ENCODE assay signal across 8 mouse cellular contexts in genomic region chr19:5689565-5690342, GRCm38 (mm10). TPM values are rescaled to one million over a fixed set of nuclear protein-coding genes. Genes with fewer than 3 reads are reported as not detected.
DNase-seq lines count a peak whose midpoint lies in the region; ATAC-seq and TF ChIP-seq lines count a peak whose summit lies in the region.

No protein-coding gene starts in this region.

- TF ChIP-seq CTCF in ES-Bruce4 (IDR thresholded peaks at IDR 0.05; ENCODE audit: low read depth, low read length), result no peak
- peak; percentile 6; the same call in 1 of the 2 replicates for TF ChIP-seq CTCF in heart, postnatal 0 days (IDR thresholded peaks at IDR 0.05; ENCODE audit: low read depth)

- H3K36me3 ChIP-seq in ES-Bruce4 (ENCODE audit: control insufficient read depth, insufficient read depth, low read length, poor library complexity, severe bottlenecking), result peaks cover 5% of the 10 kb centered on the region; the same call in 1 of the 2 replicates
- peaks cover 58% of the 10 kb centered on the region for H3K36me3 ChIP-seq in forebrain, embryonic 13.5 days (ENCODE audit: poor library complexity, severe bottlenecking)
- peaks cover 44% of the 10 kb centered on the region for H3K36me3 ChIP-seq in heart, postnatal 0 days (replicated peaks; ENCODE audit: control insufficient read depth, insufficient read depth, low read length)
- peaks cover 61% of the 10 kb centered on the region for H3K36me3 ChIP-seq in liver, embryonic 15.5 days (replicated peaks)
- peaks cover 12% of the 10 kb centered on the region for H3K36me3 ChIP-seq in neural tube, embryonic 11.5 days (ENCODE audit: control insufficient read depth, insufficient read depth, low read length)
- peaks cover 13% of the 10 kb centered on the region for H3K36me3 ChIP-seq in stomach, embryonic 16.5 days (ENCODE audit: control insufficient read depth, insufficient read depth, low read length)

- no peaks in the 10 kb centered on the region for H3K9me3 ChIP-seq in ES-Bruce4 (replicated peaks; ENCODE audit: control insufficient read depth, insufficient read depth, low read length, poor library complexity, severe bottlenecking)
- no peaks in the 10 kb centered on the region for H3K9me3 ChIP-seq in forebrain, embryonic 13.5 days (replicated peaks)
- H3K9me3 ChIP-seq in heart, postnatal 0 days (replicated peaks; ENCODE audit: control insufficient read depth, low read length), result no peaks in the 10 kb centered on the region
- no peaks in the 10 kb centered on the region for H3K9me3 ChIP-seq in liver, embryonic 15.5 days (replicated peaks)
- no peaks in the 10 kb centered on the region for H3K9me3 ChIP-seq in neural tube, embryonic 11.5 days (ENCODE audit: control insufficient read depth, low read length)
- no peaks in the 10 kb centered on the region for H3K9me3 ChIP-seq in stomach, embryonic 16.5 days (replicated peaks; ENCODE audit: control insufficient read depth, low read length)

- H3K4me2 ChIP-seq in forebrain, embryonic 13.5 days, result peak overlapping the region; percentile 100
- peak overlapping the region; percentile 95 for H3K4me2 ChIP-seq in heart, postnatal 0 days (ENCODE audit: low read depth, low read length)
- peak overlapping the region; percentile 99 for H3K4me2 ChIP-seq in liver, embryonic 15.5 days
- H3K4me2 ChIP-seq in neural tube, embryonic 11.5 days (ENCODE audit: low read depth), result peak overlapping the region; percentile 99
- H3K4me2 ChIP-seq in stomach, embryonic 16.5 days (ENCODE audit: low read depth, low read length), result peak overlapping the region; percentile 99

- peak overlapping the region; percentile 56 for H3K9ac ChIP-seq in ES-Bruce4 (ENCODE audit: low read depth, poor library complexity, severe bottlenecking)
- H3K9ac ChIP-seq in forebrain, embryonic 13.5 days, result peak overlapping the region; percentile 93
- peak overlapping the region; percentile 77 for H3K9ac ChIP-seq in heart, postnatal 0 days (replicated peaks; ENCODE audit: low read depth, low read length)
- peak overlapping the region; percentile 90 for H3K9ac ChIP-seq in liver, embryonic 15.5 days
- peak overlapping the region; percentile 80 for H3K9ac ChIP-seq in neural tube, embryonic 11.5 days (ENCODE audit: low read length)
- H3K9ac ChIP-seq in stomach, embryonic 16.5 days (ENCODE audit: low read length), result peak overlapping the region; percentile 96

- peak; percentile 94 for DNase-seq in heart, postnatal 0 days (ENCODE audit: low spot score)
- DNase-seq in kidney, postnatal 36 days, result peak; percentile 94 to 96
- DNase-seq in neural tube, embryonic 11.5 days (ENCODE audit: low spot score), result peak; percentile 76

- peak; percentile 4; the same call in 1 of the 2 replicates for ATAC-seq in cerebellum, adult (ENCODE audit: insufficient number of reproducible peaks, low FRiP score, low TSS enrichment)
- ATAC-seq in forebrain, embryonic 13.5 days, result no peak; the same call in 1 of the 2 replicates
- peak; percentile 60 for ATAC-seq in heart, postnatal 0 days (ENCODE audit: insufficient read depth, low read depth)
- ATAC-seq in liver, embryonic 15.5 days (ENCODE audit: insufficient read depth), result peak; percentile 69
- ATAC-seq in neural tube, embryonic 11.5 days (ENCODE audit: insufficient read depth, low FRiP score, low TSS enrichment), result 0 out of 2 replicates have a peak, but pooled peaks have one; percentile 17
- peak; percentile 77 for ATAC-seq in stomach, embryonic 16.5 days (ENCODE audit: insufficient read depth, low FRiP score)

- no peaks in the 10 kb centered on the region for H3K27me3 ChIP-seq in ES-Bruce4 (ENCODE audit: control insufficient read depth, insufficient read depth, low read length, poor library complexity, severe bottlenecking)
- peaks cover under 1% of the 10 kb centered on the region; the same call in 1 of the 2 replicates for H3K27me3 ChIP-seq in forebrain, embryonic 13.5 days
- H3K27me3 ChIP-seq in heart, postnatal 0 days (ENCODE audit: control insufficient read depth, insufficient read depth, low read length), result no peaks in the 10 kb centered on the region
- H3K27me3 ChIP-seq in liver, embryonic 15.5 days, result no peaks in the 10 kb centered on the region
- H3K27me3 ChIP-seq in neural tube, embryonic 11.5 days (ENCODE audit: control insufficient read depth, insufficient read depth, low read length), result no peaks in the 10 kb centered on the region
- H3K27me3 ChIP-seq in stomach, embryonic 16.5 days (ENCODE audit: control insufficient read depth, insufficient read depth, low read length), result no peaks in the 10 kb centered on the region

- H3K4me3 ChIP-seq in ES-Bruce4 (ENCODE audit: low read depth, low read length), result peak overlapping the region; percentile 81
- H3K4me3 ChIP-seq in forebrain, embryonic 13.5 days, result peak overlapping the region; percentile 95
- peak overlapping the region; percentile 82 for H3K4me3 ChIP-seq in heart, postnatal 0 days (ENCODE audit: low read depth, low read length)
- H3K4me3 ChIP-seq in liver, embryonic 15.5 days (replicated peaks), result peak overlapping the region; percentile 84
- H3K4me3 ChIP-seq in neural tube, embryonic 11.5 days (ENCODE audit: low read depth, low read length), result peak overlapping the region; percentile 79
- peak overlapping the region; percentile 98 for H3K4me3 ChIP-seq in stomach, embryonic 16.5 days (replicated peaks; ENCODE audit: low read length)

- TF ChIP-seq EP300 in ES-Bruce4 (IDR thresholded peaks at IDR 0.05; ENCODE audit: insufficient read depth, low read depth, low read length), result no peak
- TF ChIP-seq EP300 in heart, postnatal 0 days (IDR thresholded peaks at IDR 0.05; ENCODE audit: low read depth), result 0 out of 2 replicates have a peak, but pooled peaks have one; percentile 49

- H3K27ac ChIP-seq in ES-Bruce4 (ENCODE audit: insufficient read depth, low read length), result peak overlapping the region; percentile 80
- H3K27ac ChIP-seq in forebrain, embryonic 13.5 days, result peak overlapping the region; percentile 84
- H3K27ac ChIP-seq in heart, postnatal 0 days (ENCODE audit: low read depth), result peak overlapping the region; percentile 94
- peak overlapping the region; percentile 95 for H3K27ac ChIP-seq in liver, embryonic 15.5 days (replicated peaks)
- peak overlapping the region; percentile 78 for H3K27ac ChIP-seq in neural tube, embryonic 11.5 days (ENCODE audit: low read depth, low read length)
- H3K27ac ChIP-seq in stomach, embryonic 16.5 days (ENCODE audit: low read length), result peak overlapping the region; percentile 98

- H3K4me1 ChIP-seq in ES-Bruce4 (ENCODE audit: control insufficient read depth, insufficient read depth, low read length), result no peaks in the 10 kb centered on the region
- peaks cover 50% of the 10 kb centered on the region for H3K4me1 ChIP-seq in forebrain, embryonic 13.5 days
- peaks cover 18% of the 10 kb centered on the region for H3K4me1 ChIP-seq in heart, postnatal 0 days (ENCODE audit: control insufficient read depth, insufficient read depth)
- peaks cover 84% of the 10 kb centered on the region for H3K4me1 ChIP-seq in liver, embryonic 15.5 days (replicated peaks)
- H3K4me1 ChIP-seq in neural tube, embryonic 11.5 days (ENCODE audit: control insufficient read depth, insufficient read depth, low read length), result peaks cover 31% of the 10 kb centered on the region
- peaks cover 39% of the 10 kb centered on the region for H3K4me1 ChIP-seq in stomach, embryonic 16.5 days (ENCODE audit: control insufficient read depth, insufficient read depth, low read length)

- 11% methylated on average over 42 of the region's 42 CpGs for WGBS in forebrain, embryonic 13.5 days
- 4% methylated on average over 42 of the region's 42 CpGs for WGBS in heart, postnatal 0 days
- 4% methylated on average over 42 of the region's 42 CpGs for WGBS in liver, embryonic 15.5 days (ENCODE audit: insufficient replicate concordance)
- WGBS in neural tube, embryonic 11.5 days, result 11% methylated on average over 42 of the region's 42 CpGs
- 4% methylated on average over 42 of the region's 42 CpGs for WGBS in stomach, embryonic 16.5 days

- TF ChIP-seq POLR2A in ES-Bruce4 (IDR thresholded peaks at IDR 0.05; ENCODE audit: insufficient read depth, low read length), result no peak

RNA-seq across cellular contexts. Expression of gene Pcnx3, which starts 1.0 kb away (rescaled TPM):
- 39.7 and 43.7 TPM in 2 replicates for polyA plus RNA-seq in ES-Bruce4 (2011; ENCODE audit: insufficient read depth, insufficient read length, low read depth, missing spikeins)
- polyA plus RNA-seq in forebrain, embryonic 13.5 days (2015; fragmentation: Nextera tagmentation; extraction: Ambion mirVana), result 21.6 and 29.4 TPM in 2 replicates
- 27.0 and 35.9 TPM in 2 replicates for total RNA-seq in heart, postnatal 0 days (2014; rRNA removed; ENCODE audit: low replicate concordance)
- polyA plus RNA-seq in heart, postnatal 0 days (2015; fragmentation: Nextera tagmentation; extraction: Ambion mirVana), result 6.1 and 6.7 TPM in 2 replicates
- 9.2 and 12.1 TPM in 2 replicates for polyA plus RNA-seq in liver, embryonic 15.5 days (2015; fragmentation: Nextera tagmentation; extraction: Ambion mirVana)
- polyA plus RNA-seq in neural tube, embryonic 11.5 days (2014; fragmentation: Nextera tagmentation; extraction: Ambion mirVana), result 26.9 and 27.7 TPM in 2 replicates
- polyA plus RNA-seq in stomach, embryonic 16.5 days (2015; fragmentation: Nextera tagmentation; extraction: Ambion mirVana), result 17.2 and 17.4 TPM in 2 replicates

RNA-seq across cellular contexts. Expression of gene Map3k11, which starts 1.2 kb away (rescaled TPM):
- 25.8 and 27.8 TPM in 2 replicates for polyA plus RNA-seq in ES-Bruce4 (2011; ENCODE audit: insufficient read depth, insufficient read length, low read depth, missing spikeins)
- 11.3 and 11.7 TPM in 2 replicates for polyA plus RNA-seq in forebrain, embryonic 13.5 days (2015; fragmentation: Nextera tagmentation; extraction: Ambion mirVana)
- 43.5 and 51.5 TPM in 2 replicates for total RNA-seq in heart, postnatal 0 days (2014; rRNA removed; ENCODE audit: low replicate concordance)
- 16.3 and 17.0 TPM in 2 replicates for polyA plus RNA-seq in heart, postnatal 0 days (2015; fragmentation: Nextera tagmentation; extraction: Ambion mirVana)
- 16.8 and 18.4 TPM in 2 replicates for polyA plus RNA-seq in liver, embryonic 15.5 days (2015; fragmentation: Nextera tagmentation; extraction: Ambion mirVana)
- 21.0 and 22.0 TPM in 2 replicates for polyA plus RNA-seq in neural tube, embryonic 11.5 days (2014; fragmentation: Nextera tagmentation; extraction: Ambion mirVana)
- polyA plus RNA-seq in stomach, embryonic 16.5 days (2015; fragmentation: Nextera tagmentation; extraction: Ambion mirVana), result 20.0 and 20.2 TPM in 2 replicates

RNA-seq across cellular contexts. Expression of gene Kcnk7, which starts 14.4 kb away (rescaled TPM):
- polyA plus RNA-seq in ES-Bruce4 (2011; ENCODE audit: insufficient read depth, insufficient read length, low read depth, missing spikeins), result not detected in 2 replicates
- 0.31 and 0.32 TPM in 2 replicates for polyA plus RNA-seq in forebrain, embryonic 13.5 days (2015; fragmentation: Nextera tagmentation; extraction: Ambion mirVana)
- total RNA-seq in heart, postnatal 0 days (2014; rRNA removed; ENCODE audit: low replicate concordance), result not detected in 2 replicates
- polyA plus RNA-seq in heart, postnatal 0 days (2015; fragmentation: Nextera tagmentation; extraction: Ambion mirVana), result 0.30 and 0.34 TPM in 2 replicates
- 0.15 and 0.28 TPM in 2 replicates for polyA plus RNA-seq in liver, embryonic 15.5 days (2015; fragmentation: Nextera tagmentation; extraction: Ambion mirVana)
- not detected in 2 replicates for polyA plus RNA-seq in neural tube, embryonic 11.5 days (2014; fragmentation: Nextera tagmentation; extraction: Ambion mirVana)
- 2.0 and 2.2 TPM in 2 replicates for polyA plus RNA-seq in stomach, embryonic 16.5 days (2015; fragmentation: Nextera tagmentation; extraction: Ambion mirVana)

RNA-seq across cellular contexts. Expression of gene Sipa1, which starts 26.2 kb away (rescaled TPM):
- polyA plus RNA-seq in ES-Bruce4 (2011; ENCODE audit: insufficient read depth, insufficient read length, low read depth, missing spikeins), result 13.7 and 19.1 TPM in 2 replicates
- polyA plus RNA-seq in forebrain, embryonic 13.5 days (2015; fragmentation: Nextera tagmentation; extraction: Ambion mirVana), result 9.4 and 11.0 TPM in 2 replicates
- total RNA-seq in heart, postnatal 0 days (2014; rRNA removed; ENCODE audit: low replicate concordance), result 33.2 and 37.8 TPM in 2 replicates
- 12.3 and 14.0 TPM in 2 replicates for polyA plus RNA-seq in heart, postnatal 0 days (2015; fragmentation: Nextera tagmentation; extraction: Ambion mirVana)
- 28.2 and 32.5 TPM in 2 replicates for polyA plus RNA-seq in liver, embryonic 15.5 days (2015; fragmentation: Nextera tagmentation; extraction: Ambion mirVana)
- 17.0 and 19.3 TPM in 2 replicates for polyA plus RNA-seq in neural tube, embryonic 11.5 days (2014; fragmentation: Nextera tagmentation; extraction: Ambion mirVana)
- 17.3 and 18.1 TPM in 2 replicates for polyA plus RNA-seq in stomach, embryonic 16.5 days (2015; fragmentation: Nextera tagmentation; extraction: Ambion mirVana)

RNA-seq across cellular contexts. Expression of gene Ehbp1l1, which starts 36.4 kb away (rescaled TPM):
- polyA plus RNA-seq in ES-Bruce4 (2011; ENCODE audit: insufficient read depth, insufficient read length, low read depth, missing spikeins), result 4.3 and 5.4 TPM in 2 replicates
- polyA plus RNA-seq in forebrain, embryonic 13.5 days (2015; fragmentation: Nextera tagmentation; extraction: Ambion mirVana), result 5.3 and 6.7 TPM in 2 replicates
- total RNA-seq in heart, postnatal 0 days (2014; rRNA removed; ENCODE audit: low replicate concordance), result 113 and 118 TPM in 2 replicates
- 86.5 and 111 TPM in 2 replicates for polyA plus RNA-seq in heart, postnatal 0 days (2015; fragmentation: Nextera tagmentation; extraction: Ambion mirVana)
- polyA plus RNA-seq in liver, embryonic 15.5 days (2015; fragmentation: Nextera tagmentation; extraction: Ambion mirVana), result 110 and 121 TPM in 2 replicates
- polyA plus RNA-seq in neural tube, embryonic 11.5 days (2014; fragmentation: Nextera tagmentation; extraction: Ambion mirVana), result 5.1 and 6.8 TPM in 2 replicates
- 51.2 and 63.2 TPM in 2 replicates for polyA plus RNA-seq in stomach, embryonic 16.5 days (2015; fragmentation: Nextera tagmentation; extraction: Ambion mirVana)
